Mouse (Mus musculus) forebrain, embryonic 12.5 days (tissue): ENCODE measurements at regions not wholly inside any gene's neighbourhood (a gene's known extent, or its start where the extent isn't known, plus 50 kb on each side); places are given as distances from the start of the nearest gene placed in this dataset.

Source experiments
- ATAC-seq: fragments of 200-750 bp; cut with Nextera tagmentation; 2 replicates; pipeline ENCODE4 v1.8.0; 2017; ENCODE audit warnings: moderate TSS enrichment; ENCODE audit not compliant: low FRiP score
- H3K27ac ChIP-seq: fragments of 300-500 bp; sonication (generic); 2 replicates; pipeline ENCODE4 v1.5.1; 2016; ENCODE audit warnings: mild to moderate bottlenecking
- H3K27me3 ChIP-seq: fragments of 300-500 bp; sonication (generic); 2 replicates; pipeline ENCODE4 v1.6.1; 2016; ENCODE audit warnings: mild to moderate bottlenecking
- H3K36me3 ChIP-seq: fragments of 300-500 bp; sonication (generic); replicated peaks from 2 replicates; pipeline ENCODE4 v1.6.1; 2016; ENCODE audit warnings: mild to moderate bottlenecking
- H3K4me1 ChIP-seq: fragments of 300-500 bp; sonication (generic); 2 replicates; pipeline ENCODE4 v1.6.1; 2016
- H3K4me2 ChIP-seq: fragments of 300-500 bp; sonication (generic); 2 replicates; pipeline ENCODE4 v1.6.1; 2016; ENCODE audit warnings: mild to moderate bottlenecking, moderate library complexity
- H3K4me3 ChIP-seq: fragments of 300-500 bp; sonication (generic); replicated peaks from 2 replicates; pipeline ENCODE4 v1.5.1; 2016; ENCODE audit warnings: mild to moderate bottlenecking
- H3K9ac ChIP-seq: fragments of 300-500 bp; sonication (generic); 2 replicates; pipeline ENCODE4 v1.6.1; 2016; ENCODE audit warnings: mild to moderate bottlenecking
- H3K9me3 ChIP-seq: fragments of 300-500 bp; sonication (generic); 2 replicates; pipeline ENCODE4 v1.6.1; 2016
- WGBS: fragments of 180-500 bp; shearing (Covaris S2); methylation state at CpG from one replicate; pipeline ENCODE4 v1.1.7; 2016; 5-methylcytosine and 5-hydroxymethylcytosine counted together

DNA sequence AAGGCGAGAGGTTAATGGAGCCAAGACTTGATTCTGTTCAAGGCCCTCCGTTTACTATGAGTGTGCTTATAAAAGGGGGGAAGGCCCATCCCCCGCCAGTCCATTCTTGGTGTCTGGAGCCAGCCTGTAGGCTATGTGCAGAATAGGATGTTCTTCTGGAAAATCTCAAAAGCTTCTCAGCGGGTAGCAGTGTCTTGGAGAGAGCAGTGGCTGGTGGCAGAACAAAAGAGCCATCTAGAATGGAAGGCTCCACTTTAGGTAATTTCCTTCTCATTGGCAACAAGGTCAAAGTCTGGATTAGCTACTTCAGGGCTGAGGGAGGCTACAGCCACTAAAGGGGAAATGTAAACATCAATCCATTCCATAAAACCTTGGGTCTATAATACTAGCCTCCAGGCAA lies 1150.8 kb upstream of the Ptprd start:
- H3K9ac ChIP-seq = no peak overlapping the region
- H3K4me3 ChIP-seq = no peak overlapping the region
- H3K27me3 ChIP-seq = no peaks in the 10 kb centered on the region
- no peaks in the 10 kb centered on the region for H3K9me3 ChIP-seq
- no peak overlapping the region for H3K27ac ChIP-seq
- WGBS = 67% methylated on average over 4 of the region's 4 CpGs
- H3K4me2 ChIP-seq = no peak overlapping the region
- no peaks in the 10 kb centered on the region for H3K4me1 ChIP-seq
- H3K36me3 ChIP-seq = no peaks in the 10 kb centered on the region
- no peak for ATAC-seq

DNA sequence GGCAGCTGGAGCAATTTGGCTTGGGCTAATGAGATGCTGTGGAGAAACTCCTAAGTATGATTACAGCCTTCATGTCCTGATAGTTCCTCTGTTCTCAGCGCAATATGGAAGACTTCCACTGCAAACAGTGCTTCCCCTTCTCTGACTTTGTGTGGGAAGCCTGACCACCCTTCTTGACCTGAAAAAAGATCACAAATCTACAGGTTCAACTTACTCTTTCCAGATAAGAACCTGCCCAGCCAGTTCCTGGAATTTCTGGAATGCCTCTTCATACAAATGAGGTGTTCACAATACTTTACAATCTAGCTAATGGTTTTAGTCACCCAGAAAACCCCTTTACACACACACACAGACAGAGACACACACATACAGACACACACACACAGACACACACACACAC lies 1146.0 kb upstream of the Ptprd start:
- WGBS = 83% methylated on average over 1 of the region's 1 CpGs
- Histone ChIP-seq H3K4me2 (no peak overlapping the region), H3K4me3 (no peak overlapping the region), H3K4me1 (no peaks in the 10 kb centered on the region), H3K27ac (no peak overlapping the region), H3K27me3 (no peaks in the 10 kb centered on the region), H3K36me3 (no peaks in the 10 kb centered on the region), H3K9ac (no peak overlapping the region), H3K9me3 (no peaks in the 10 kb centered on the region)
- ATAC-seq = no peak

DNA sequence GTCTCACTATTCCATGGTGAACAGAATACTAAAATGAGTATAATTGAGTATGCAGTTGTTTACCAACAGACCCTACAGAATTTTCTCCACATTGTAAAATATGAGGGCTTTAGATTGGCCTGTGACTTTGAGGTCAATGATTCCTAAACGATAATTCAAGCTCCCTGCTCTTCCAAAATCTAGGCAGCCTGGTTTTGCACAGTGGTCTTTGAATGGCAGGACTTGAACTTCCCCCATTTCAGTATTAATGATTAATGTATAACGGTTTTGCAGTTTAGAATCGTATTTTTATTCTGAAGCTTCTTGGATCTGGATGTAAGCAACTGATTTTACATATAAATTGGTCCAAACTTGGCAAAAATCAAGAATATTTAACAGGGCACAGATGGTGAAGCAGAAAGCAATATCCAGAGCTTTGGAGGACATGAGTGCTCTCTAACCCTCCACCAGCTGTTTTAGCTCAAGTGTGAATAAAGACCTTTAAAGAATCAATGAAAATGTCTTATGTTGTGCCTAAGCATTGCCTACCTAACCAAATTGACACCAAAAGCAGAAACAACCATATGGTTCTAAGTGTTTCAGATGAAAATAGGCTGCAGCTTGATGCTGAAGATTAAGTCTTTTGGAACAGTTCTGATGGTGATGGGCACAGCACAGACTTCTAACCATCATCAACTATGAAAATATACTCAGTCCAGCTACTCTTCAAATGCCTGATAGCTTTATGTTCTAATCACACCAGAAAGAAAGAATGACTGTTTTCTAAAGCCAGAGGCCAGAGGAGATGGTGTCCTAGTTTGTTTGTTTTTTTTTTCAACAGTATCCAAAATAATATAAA lies 1098.3 kb upstream of the Ptprd start:
- ATAC-seq = no peak
- no peaks in the 10 kb centered on the region for H3K36me3 ChIP-seq
- no peaks in the 10 kb centered on the region for H3K9me3 ChIP-seq
- no peak overlapping the region for H3K4me2 ChIP-seq
- no peaks in the 10 kb centered on the region for H3K4me1 ChIP-seq
- 69% methylated on average over 3 of the region's 3 CpGs for WGBS
- no peak overlapping the region for H3K9ac ChIP-seq
- H3K27ac ChIP-seq = no peak overlapping the region
- no peaks in the 10 kb centered on the region for H3K27me3 ChIP-seq
- no peak overlapping the region for H3K4me3 ChIP-seq

DNA sequence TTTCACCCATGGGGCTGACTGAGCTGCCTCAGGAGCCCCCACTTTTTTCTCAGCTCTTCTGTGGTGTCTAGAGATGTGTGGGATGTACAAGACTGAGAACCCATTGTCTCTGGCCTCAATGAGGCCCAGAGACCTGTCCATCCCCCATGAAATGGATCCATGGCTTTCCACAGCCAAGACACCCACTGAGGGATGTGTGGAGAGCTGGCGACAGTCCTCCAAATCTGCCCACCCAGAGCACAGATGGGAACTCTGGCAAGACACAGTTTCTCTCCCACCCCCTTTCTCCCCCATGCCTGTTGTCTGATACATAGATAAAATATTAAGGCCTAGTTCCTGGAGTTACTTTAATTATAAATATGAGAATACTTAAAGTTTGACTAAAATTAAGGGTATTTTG lies 1079.3 kb upstream of the Ptprd start:
- Histone ChIP-seq H3K27me3 (no peaks in the 10 kb centered on the region), H3K9ac (no peak overlapping the region), H3K4me1 (no peaks in the 10 kb centered on the region), H3K36me3 (no peaks in the 10 kb centered on the region), H3K27ac (no peak overlapping the region), H3K4me2 (no peak overlapping the region), H3K9me3 (no peaks in the 10 kb centered on the region), H3K4me3 (no peak overlapping the region)
- WGBS = 78% methylated on average over 1 of the region's 1 CpGs
- ATAC-seq = no peak

DNA sequence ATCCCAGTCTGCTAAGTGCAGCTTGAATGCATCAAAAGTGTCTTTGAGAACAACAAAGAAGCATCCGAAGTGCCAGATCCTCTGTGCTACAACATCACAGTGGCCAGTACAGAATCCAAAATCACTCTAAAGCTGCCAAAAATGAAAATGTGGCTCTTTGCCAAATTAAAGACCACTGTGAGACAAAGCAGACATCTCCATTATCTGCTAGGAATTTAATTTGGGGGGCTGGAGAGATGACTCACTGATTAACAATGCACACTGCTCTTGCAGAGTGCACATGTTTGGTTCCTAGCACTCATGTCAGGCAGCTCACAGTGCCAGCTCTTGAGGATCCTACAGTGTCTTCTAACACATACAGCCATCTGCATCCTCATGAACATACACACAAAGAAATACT lies 1053.3 kb upstream of the Ptprd start:
- no peak overlapping the region for H3K27ac ChIP-seq
- H3K27me3 ChIP-seq = no peaks in the 10 kb centered on the region
- no peaks in the 10 kb centered on the region for H3K4me1 ChIP-seq
- no peak overlapping the region for H3K4me3 ChIP-seq
- peak; percentile 58; the same call in 1 of the 2 replicates for ATAC-seq
- H3K4me2 ChIP-seq = no peak overlapping the region
- WGBS = 73% methylated on average over 1 of the region's 1 CpGs
- no peaks in the 10 kb centered on the region for H3K9me3 ChIP-seq
- H3K36me3 ChIP-seq = no peaks in the 10 kb centered on the region
- H3K9ac ChIP-seq = no peak overlapping the region

DNA sequence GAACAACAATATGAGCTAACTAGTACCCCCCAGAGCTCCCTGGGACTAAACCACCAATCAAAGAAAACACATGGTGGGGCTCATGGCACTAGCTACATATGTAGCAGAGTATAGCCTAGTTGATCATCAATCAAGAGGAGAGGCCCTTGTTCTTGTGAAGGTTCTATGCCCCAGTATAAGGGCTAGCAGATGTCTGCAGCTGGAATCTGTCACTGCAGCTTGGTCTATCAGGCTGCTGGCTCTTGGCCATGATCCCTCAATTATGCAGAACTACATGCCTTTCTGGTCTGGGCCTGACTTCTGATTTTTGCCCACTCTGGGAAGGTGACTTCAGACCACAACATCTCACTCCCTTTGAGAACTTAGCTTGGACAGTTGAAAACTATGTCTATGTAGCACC lies 1031.4 kb upstream of the Ptprd start:
- Histone ChIP-seq H3K4me1 (no peaks in the 10 kb centered on the region), H3K4me3 (no peak overlapping the region), H3K36me3 (no peaks in the 10 kb centered on the region), H3K27ac (no peak overlapping the region), H3K9ac (no peak overlapping the region), H3K4me2 (no peak overlapping the region), H3K9me3 (no peaks in the 10 kb centered on the region), H3K27me3 (no peaks in the 10 kb centered on the region)
- no peak for ATAC-seq

DNA sequence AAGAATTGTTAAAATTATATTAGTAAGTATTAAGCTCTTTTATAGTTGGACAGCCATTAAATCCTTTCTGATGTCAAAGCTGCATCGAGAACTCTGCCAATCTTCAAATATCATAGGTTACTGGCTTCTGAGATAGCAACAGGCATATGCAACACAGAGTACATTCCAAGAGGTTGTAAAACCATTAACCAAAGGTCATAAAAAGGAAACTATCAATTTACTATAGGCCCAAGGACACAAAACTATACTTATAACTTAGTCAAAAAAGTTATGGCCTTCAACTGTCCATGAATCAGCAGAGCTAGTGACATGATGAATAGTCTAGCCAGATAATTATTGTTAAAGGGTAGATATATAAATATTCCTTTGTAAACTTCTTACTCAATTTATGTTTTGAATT lies 1029.9 kb upstream of the Ptprd start:
- H3K9ac ChIP-seq = no peak overlapping the region
- no peak for ATAC-seq
- WGBS = 88% methylated on average over 1 of the region's 1 CpGs

DNA sequence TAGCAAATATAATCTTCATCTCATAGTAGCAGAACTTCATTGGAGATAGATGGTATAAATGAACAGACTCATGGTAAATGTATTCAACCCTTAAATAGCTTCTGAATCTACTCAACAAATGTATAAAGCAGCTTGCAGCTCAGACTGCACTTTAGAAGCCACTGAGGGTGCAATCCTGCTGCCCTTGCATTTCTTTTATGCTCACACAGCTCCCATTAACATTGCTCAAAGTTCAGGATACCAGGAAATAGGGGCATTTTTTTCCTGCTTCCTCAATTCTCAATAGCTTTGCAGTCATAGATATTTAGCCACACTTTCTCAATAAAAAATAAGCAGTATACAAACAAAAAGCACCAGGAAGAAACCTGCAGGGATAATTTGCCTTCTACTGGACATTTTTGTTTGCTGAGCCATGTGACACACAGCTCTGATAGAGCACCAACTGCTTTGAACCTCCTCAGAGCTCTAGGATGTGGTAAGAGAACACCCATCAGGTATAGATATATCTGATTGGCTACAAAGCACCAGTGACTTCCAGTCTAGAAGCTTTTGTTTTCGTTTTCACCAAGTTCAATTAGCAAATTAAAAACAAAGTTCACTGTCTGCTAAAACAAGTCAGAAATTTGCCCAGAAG lies 1012.5 kb upstream of the Ptprd start:
- Histone ChIP-seq H3K36me3 (no peaks in the 10 kb centered on the region), H3K9ac (no peak overlapping the region), H3K27me3 (no peaks in the 10 kb centered on the region), H3K4me2 (no peak overlapping the region), H3K4me1 (no peaks in the 10 kb centered on the region), H3K4me3 (no peak overlapping the region), H3K27ac (no peak overlapping the region), H3K9me3 (0 out of 2 replicates have a peak, but pooled peaks cover 5% of the 10 kb centered on the region)
- 51% methylated on average over 1 of the region's 1 CpGs for WGBS
- ATAC-seq = no peak

More for the DNA sequence above, 1029.9 kb upstream of the Ptprd start:
- Histone ChIP-seq H3K27me3 (no peaks in the 10 kb centered on the region), H3K27ac (no peak overlapping the region), H3K4me2 (no peak overlapping the region), H3K36me3 (no peaks in the 10 kb centered on the region), H3K9me3 (no peaks in the 10 kb centered on the region), H3K4me1 (no peaks in the 10 kb centered on the region), H3K4me3 (no peak overlapping the region)
